Mouse (Mus musculus) testis, postnatal 14 days (tissue): ENCODE results near the gene Ccnt1.
"Not testable (repeated sequence)": the region's sequence is repeated elsewhere in the genome, so short reads cannot be mapped to it uniquely, and the experiment has no call there.

ENCODE experiments used
- DNase-seq: peaks from one replicate; pipeline ENCODE4 v3.0.0; 2021; ENCODE audit warnings: low spot score

Ccnt1 gene

GRCm38 (mm10) chr15:98595049-98595448 lies 24.3 kb upstream of the Ccnt1 start:
- DNase-seq, result no peak

GRCm38 (mm10) chr15:98594193-98594592 lies 23.5 kb upstream of the Ccnt1 start:
- no peak for DNase-seq

- DNase-seq, result no peak
Measured at GRCm38 (mm10) chr15:98591396-98591795, 20.7 kb upstream of the Ccnt1 start.

GRCm38 (mm10) chr15:98589640-98590336 lies 19.1 kb upstream of the Ccnt1 start:
- DNase-seq, result no peak

- DNase-seq, result no peak
Measured at GRCm38 (mm10) chr15:98587751-98588150, 17.0 kb upstream of the Ccnt1 start.

DNA sequence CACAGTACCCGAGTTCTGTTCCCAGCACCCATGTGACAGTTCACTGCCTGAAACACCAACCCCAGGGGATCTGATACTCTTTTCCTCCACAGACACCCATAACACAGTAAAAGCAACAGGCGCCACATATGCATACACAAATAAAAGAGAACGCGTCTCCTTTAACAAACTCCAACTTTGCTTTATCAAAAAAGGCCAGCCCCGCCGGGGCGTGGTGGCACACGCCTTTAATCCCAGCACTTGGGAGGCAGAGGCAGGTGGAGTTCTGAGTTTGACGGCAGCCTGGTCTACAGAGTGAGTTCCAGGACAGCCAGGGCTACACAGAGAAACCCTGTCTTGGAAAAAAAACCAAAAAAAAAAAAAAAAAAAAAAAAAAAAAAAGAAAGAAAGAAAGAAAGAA lies 15.4 kb upstream of the Ccnt1 start:
- DNase-seq, result not testable (repeated sequence)

DNA sequence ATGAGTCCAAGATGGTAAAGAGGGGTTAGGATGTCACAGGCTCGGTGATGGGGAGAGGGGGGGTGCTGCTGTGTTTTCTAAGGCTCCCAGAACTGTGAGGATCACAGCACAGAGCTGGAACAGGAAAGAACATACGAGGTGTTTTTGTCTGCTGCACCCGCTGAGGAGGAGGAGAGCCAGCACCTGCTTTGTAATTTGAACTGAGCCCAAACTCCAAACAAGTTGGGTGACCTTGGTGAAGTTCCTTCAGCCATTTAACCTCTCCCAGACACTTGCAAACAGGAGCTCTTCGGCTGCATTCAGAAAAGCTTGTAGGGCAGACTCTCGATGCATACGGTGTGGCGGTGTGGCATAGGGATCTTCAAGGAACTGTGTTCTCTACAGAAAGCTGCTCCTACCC lies 14.7 kb upstream of the Ccnt1 start:
- DNase-seq, result no peak

DNA sequence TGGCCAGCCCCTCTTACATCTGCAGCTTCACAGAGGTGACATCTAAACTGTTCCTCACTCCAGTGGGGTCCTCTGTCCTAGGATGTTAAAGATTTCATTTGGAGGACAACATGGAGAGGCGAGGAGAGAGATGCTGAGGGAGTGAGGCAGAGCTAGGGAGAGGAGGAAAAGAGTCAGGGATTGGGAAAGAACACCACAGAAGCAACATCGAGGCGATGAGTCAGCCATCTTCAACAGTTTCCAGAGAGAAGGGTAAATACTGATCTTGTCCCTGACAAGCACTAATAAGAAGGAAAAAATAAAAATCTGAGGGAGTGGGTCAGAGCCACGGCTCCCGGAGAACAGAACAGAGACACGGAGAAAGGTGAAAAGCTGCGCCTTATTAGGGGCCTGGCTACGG lies 12.3 kb upstream of the Ccnt1 start:
- no peak for DNase-seq

DNA sequence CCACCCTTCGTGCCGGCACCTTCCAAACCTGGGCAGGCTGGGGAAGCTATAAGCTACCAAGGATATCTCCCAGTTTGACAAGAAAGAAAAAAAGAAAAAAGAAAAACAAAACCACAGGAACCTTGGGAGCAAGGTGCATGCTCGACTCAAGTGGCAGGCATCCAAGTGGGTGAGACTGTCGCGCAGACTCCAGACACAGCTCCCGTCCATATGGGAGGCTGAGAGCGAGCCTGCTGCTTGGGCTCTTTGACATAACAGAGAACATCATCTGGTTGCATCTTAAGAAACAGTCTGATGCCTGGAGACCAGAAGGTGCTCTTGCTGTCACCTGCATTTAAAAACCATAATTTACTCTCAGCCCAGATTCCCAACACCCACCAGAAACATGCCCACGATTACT lies 11.7 kb upstream of the Ccnt1 start:
- DNase-seq, result no peak

- no peak for DNase-seq
Measured at GRCm38 (mm10) chr15:98579795-98580464, 9.2 kb upstream of the Ccnt1 start.

- DNase-seq, result no peak
Measured at GRCm38 (mm10) chr15:98579310-98579709, 8.6 kb upstream of the Ccnt1 start.

DNA sequence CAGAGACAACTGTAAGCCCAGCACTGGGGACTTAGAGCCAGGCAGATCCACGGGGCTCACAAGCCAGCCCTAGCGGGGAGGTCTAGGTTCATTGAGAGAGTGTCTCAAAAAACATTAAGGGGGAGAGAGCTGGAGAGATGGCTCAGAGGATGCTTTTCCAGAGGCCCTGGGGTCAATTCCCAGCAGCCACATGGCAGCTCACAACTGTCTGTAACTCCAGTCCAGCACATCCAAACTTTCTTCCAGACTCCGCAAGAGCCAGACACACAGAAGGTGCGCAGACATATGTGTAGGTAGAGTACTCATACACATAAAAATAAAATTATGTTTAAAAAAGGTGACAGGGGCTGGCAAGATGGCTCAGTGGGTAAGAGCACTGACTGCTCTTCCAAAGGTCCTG lies 2.6 kb upstream of the Ccnt1 start:
- DNase-seq, result no peak

DNA sequence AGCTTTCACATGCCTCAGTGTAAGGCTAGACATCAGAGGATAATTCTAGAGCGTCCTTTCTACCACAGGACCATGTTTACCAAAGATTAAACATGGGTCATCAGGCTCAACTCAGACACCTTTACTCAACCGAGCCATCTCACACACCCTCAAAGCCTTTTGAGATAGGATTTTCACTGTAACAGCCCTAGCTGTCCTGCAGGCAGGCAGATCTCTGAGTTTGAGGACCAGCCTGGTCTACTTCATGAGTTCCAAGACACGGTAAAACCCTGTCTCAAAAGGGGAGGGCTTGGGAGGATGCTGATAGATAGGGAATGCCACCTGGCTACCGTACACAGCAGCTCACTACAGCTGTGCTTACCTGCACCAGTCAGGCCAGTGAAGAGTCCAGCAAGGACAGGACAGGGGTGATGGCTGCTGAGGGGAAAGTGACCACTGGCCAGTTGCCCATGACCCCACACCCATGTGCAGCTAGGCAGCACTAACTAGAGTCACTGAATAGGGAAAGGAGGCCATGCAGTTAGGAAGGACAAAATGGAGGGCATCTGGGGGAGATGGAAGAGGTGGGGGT lies 843 bp downstream of the Ccnt1 start:
- no peak for DNase-seq

DNA sequence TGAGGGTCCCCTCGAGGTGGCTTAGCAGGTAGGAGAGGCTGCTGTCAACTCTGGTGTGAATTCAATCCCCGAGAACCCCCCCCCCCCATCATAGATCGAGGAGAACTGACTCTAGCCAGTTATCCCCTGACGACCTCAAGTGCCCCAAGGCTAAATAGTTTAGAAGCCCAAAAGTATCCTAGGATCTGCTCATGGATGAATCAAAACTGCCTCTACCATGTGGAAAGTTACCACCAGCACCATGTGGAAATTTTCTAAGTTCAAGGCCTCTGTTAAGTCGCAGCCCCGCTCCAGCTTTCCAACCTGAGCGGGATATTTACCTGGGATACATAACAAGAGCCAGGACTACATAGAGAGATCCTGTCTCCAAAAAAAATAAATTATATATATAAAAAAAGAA lies 1.5 kb downstream of the Ccnt1 start:
- no peak for DNase-seq

- no peak for DNase-seq
Measured at GRCm38 (mm10) chr15:98568256-98569033, 2.3 kb downstream of the Ccnt1 start.

DNA sequence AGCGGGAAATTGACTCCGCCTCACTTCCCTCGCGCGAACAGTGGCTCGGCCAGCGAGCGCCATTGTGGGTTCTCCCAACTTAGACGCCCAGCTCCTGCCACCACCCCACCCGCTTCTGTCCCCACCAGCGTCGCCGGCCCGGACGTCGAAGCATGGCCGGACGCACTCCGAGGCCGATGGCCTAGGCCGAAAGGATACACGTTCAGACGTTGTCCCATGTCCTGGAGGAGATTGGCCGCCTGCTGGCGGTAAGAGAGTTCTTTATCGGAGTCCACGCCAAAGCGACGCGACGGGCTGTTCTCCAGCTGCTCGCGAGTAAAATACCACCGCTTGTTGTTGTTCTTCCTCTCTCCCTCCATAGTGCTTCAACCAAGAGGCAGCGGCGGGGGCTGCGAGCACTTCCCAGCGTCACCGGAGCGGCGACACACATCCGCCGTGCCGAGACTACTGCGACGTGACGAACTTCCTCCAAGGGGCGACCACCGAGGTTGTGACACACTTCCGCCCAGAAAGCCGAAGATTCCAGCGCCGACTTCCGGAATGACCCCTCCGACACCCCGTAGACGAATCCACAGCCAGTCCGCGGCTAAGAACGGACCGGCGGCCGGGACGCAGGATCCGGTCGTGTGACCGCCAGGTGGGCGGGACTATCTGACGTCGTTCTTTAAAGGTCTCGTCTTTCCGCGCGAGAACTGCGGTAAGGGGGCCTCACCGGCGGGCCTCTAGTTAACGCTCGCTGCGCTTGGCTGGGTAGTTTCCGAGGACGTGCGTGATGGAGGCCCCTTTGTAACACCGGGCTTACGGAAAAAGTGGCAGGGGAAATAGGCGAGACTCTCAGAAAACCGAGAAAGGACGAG lies 3.2 kb downstream of the Ccnt1 start:
- peak; percentile 100 for DNase-seq

DNA sequence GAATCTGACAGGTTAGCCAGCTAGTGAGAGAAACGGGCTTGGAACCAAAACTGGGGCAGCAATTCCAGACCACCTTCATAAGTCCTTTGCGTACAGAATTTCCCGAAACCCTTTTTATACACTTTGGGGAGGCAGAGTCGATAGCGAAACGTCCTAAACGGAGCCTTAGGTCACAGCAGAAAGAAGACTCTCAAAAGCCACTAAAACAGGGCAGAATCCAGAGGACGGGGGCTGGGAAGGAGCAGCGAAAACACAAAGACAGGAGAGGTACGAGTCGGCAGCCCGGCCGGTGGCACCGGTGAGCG lies 3.8 kb downstream of the Ccnt1 start:
- DNase-seq, result no peak

DNA sequence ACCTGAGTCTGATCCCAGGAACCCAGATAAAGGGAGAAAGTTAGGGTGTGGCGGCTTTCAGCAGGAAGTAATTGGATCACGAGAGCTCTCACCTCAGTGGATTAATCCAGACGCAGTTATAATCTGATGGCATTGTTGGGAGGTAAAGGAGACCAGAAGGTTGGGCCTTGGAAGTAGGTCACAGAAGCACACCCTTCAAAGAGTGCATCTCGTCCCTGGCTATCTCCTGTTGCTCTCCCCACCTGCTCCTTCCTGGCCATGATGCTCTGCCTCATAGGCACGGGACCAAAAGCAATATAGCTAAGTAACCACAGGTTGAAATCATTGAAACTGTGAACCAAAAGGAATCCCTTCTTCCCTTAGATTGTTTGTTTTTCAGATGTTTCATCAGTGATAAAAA lies 13.5 kb downstream of the Ccnt1 start:
- DNase-seq, result no peak

DNA sequence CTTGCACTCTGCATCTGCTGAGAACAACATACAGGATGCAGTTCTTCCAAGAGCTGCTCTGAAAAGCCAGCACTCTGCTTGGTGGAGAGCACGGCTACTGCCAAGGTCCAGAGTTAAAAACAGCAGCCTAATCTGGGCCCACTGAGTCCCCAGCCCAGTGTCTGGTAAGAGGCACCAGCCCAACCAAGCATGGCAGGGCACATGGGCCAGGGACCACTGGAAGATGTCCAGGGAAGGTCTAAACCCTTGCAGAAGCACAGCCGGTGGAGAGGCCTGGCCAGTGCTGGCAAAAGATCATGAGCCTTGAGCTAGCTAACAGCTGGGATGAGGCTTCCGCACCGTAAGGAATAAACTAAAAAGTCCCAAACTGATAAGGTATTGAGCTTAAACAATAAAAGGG lies 14.8 kb downstream of the Ccnt1 start:
- DNase-seq, result no peak

DNA sequence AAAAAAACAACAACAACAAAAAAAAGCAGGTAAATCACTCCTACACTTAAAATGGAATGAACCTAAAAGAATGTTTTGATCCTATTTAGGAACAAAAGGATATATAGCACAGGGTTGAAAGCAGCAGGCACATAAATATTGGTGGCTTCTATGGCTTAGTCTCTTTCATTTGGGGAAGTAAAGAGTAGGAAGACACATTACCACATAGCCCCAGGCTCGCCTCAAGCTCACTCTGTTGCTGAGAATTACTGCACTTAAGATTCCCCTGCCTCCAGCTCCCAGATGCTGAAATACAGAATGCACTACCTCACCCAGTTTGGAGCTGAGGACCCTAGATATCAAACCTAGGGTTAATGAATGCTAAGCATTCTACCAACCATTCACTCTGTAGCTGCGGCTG lies 18.0 kb downstream of the Ccnt1 start:
- DNase-seq, result no peak

DNA sequence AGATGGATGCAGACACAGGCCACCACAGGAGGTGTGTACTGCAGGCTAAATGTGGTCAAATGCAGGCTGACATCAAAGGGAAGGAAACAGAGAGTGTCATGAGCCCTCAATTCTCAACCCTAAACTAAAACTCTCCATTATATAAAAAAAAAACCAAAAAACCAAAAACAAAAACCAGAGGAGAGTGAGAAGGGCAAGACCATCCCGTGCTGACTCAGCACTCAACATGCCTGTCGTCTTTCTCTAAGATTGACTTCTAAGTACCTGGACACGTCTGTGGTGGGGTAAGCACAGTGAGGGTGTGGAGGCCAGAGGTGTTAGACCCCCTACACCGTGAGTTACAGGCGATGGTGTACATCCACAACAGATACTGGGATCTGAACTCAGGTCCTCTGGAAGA lies 23.9 kb downstream of the Ccnt1 start:
- no peak for DNase-seq

- no peak for DNase-seq
Measured at GRCm38 (mm10) chr15:98545151-98545550, 25.6 kb downstream of the Ccnt1 start.
